Comparison of ENCODE assay signal across 8 mouse cellular contexts in genomic region chr8:72295679-72296078, GRCm38 (mm10). TPM values are rescaled to one million over a fixed set of nuclear protein-coding genes. Genes with fewer than 3 reads are reported as not detected.
A peak's percentile ranks its signal among the peaks of the same experiment; 100 is the strongest.
DNase-seq lines count a peak whose midpoint lies in the region; ATAC-seq lines count a peak whose summit lies in the region.

No protein-coding gene starts in this region.

- H3K27ac ChIP-seq in embryonic facial prominence, embryonic 12.5 days = peak overlapping the region; percentile 63; the same call in 1 of the 2 replicates
- peak overlapping the region; percentile 93 for H3K27ac ChIP-seq in heart, embryonic 11.5 days (ENCODE audit: low read depth, low read length)
- H3K27ac ChIP-seq in liver, embryonic 12.5 days = peak overlapping the region; percentile 72
- no peak overlapping the region for H3K27ac ChIP-seq in neural tube, embryonic 14.5 days (ENCODE audit: low read depth, low read length)

- ATAC-seq in embryonic facial prominence, embryonic 12.5 days (ENCODE audit: insufficient number of reproducible peaks, insufficient read depth, low FRiP score, low TSS enrichment) = no peak; the same call in 1 of the 2 replicates
- peak; percentile 86 for ATAC-seq in heart, embryonic 11.5 days (replicated peaks; ENCODE audit: insufficient number of reproducible peaks, low FRiP score, low TSS enrichment)
- peak; percentile 62 for ATAC-seq in liver, embryonic 12.5 days
- ATAC-seq in neural tube, embryonic 14.5 days (ENCODE audit: low read depth) = peak; percentile 58; the same call in 1 of the 2 replicates

- DNase-seq in 416B (ENCODE audit: low read depth) = peak; percentile 90
- peak; percentile 80 to 90 for DNase-seq in adrenal gland, adult (ENCODE audit: inconsistent age in 2 of 2, low spot score in 1 of 2)
- peak; percentile 83 to 93 for DNase-seq in kidney, postnatal 25 days
- DNase-seq in thymus, postnatal 4 days = peak; percentile 60

- H3K36me3 ChIP-seq in embryonic facial prominence, embryonic 12.5 days = no peaks in the 10 kb centered on the region
- no peaks in the 10 kb centered on the region for H3K36me3 ChIP-seq in heart, embryonic 11.5 days (ENCODE audit: control insufficient read depth, insufficient read depth, low read length)
- no peaks in the 10 kb centered on the region for H3K36me3 ChIP-seq in liver, embryonic 12.5 days
- no peaks in the 10 kb centered on the region for H3K36me3 ChIP-seq in neural tube, embryonic 14.5 days (ENCODE audit: control insufficient read depth, insufficient read depth, low read length)

- WGBS in embryonic facial prominence, embryonic 12.5 days = 50% methylated on average over 8 of the region's 8 CpGs
- 19% methylated on average over 8 of the region's 8 CpGs for WGBS in heart, embryonic 11.5 days (ENCODE audit: insufficient replicate concordance)
- WGBS in liver, embryonic 12.5 days (ENCODE audit: insufficient replicate concordance) = 22% methylated on average over 8 of the region's 8 CpGs
- WGBS in neural tube, embryonic 14.5 days = 55% methylated on average over 8 of the region's 8 CpGs

- no peak overlapping the region for H3K9ac ChIP-seq in embryonic facial prominence, embryonic 12.5 days
- peak overlapping the region; percentile 50 for H3K9ac ChIP-seq in heart, embryonic 11.5 days (ENCODE audit: low read depth, low read length)
- H3K9ac ChIP-seq in liver, embryonic 12.5 days = no peak overlapping the region
- no peak overlapping the region for H3K9ac ChIP-seq in neural tube, embryonic 14.5 days (replicated peaks; ENCODE audit: low read depth, low read length)

- no peak overlapping the region for H3K4me3 ChIP-seq in embryonic facial prominence, embryonic 12.5 days
- no peak overlapping the region for H3K4me3 ChIP-seq in heart, embryonic 11.5 days (ENCODE audit: low read depth, low read length)
- H3K4me3 ChIP-seq in liver, embryonic 12.5 days = no peak overlapping the region
- H3K4me3 ChIP-seq in neural tube, embryonic 14.5 days (ENCODE audit: low read depth, low read length) = no peak overlapping the region

- H3K27me3 ChIP-seq in embryonic facial prominence, embryonic 12.5 days = no peaks in the 10 kb centered on the region
- H3K27me3 ChIP-seq in heart, embryonic 11.5 days (ENCODE audit: control insufficient read depth, insufficient read depth, low read length) = no peaks in the 10 kb centered on the region
- no peaks in the 10 kb centered on the region for H3K27me3 ChIP-seq in liver, embryonic 12.5 days (replicated peaks)
- H3K27me3 ChIP-seq in neural tube, embryonic 14.5 days (ENCODE audit: control insufficient read depth, insufficient read depth, low read length) = no peaks in the 10 kb centered on the region

- H3K9me3 ChIP-seq in embryonic facial prominence, embryonic 12.5 days = no peaks in the 10 kb centered on the region
- no peaks in the 10 kb centered on the region for H3K9me3 ChIP-seq in heart, embryonic 11.5 days (replicated peaks; ENCODE audit: control insufficient read depth, low read length)
- H3K9me3 ChIP-seq in liver, embryonic 12.5 days (replicated peaks) = no peaks in the 10 kb centered on the region
- H3K9me3 ChIP-seq in neural tube, embryonic 14.5 days (ENCODE audit: control insufficient read depth, low read length) = no peaks in the 10 kb centered on the region

- H3K4me1 ChIP-seq in embryonic facial prominence, embryonic 12.5 days = no peaks in the 10 kb centered on the region
- H3K4me1 ChIP-seq in heart, embryonic 11.5 days (ENCODE audit: control insufficient read depth, insufficient read depth, low read length) = peaks cover 15% of the 10 kb centered on the region; the same call in 1 of the 2 replicates
- peaks cover 19% of the 10 kb centered on the region for H3K4me1 ChIP-seq in liver, embryonic 12.5 days
- no peaks in the 10 kb centered on the region for H3K4me1 ChIP-seq in neural tube, embryonic 14.5 days (ENCODE audit: control insufficient read depth, insufficient read depth, low read length)

- H3K4me2 ChIP-seq in embryonic facial prominence, embryonic 12.5 days (replicated peaks) = no peak overlapping the region
- peak overlapping the region; percentile 14; the same call in 1 of the 2 replicates for H3K4me2 ChIP-seq in heart, embryonic 11.5 days
- 0 out of 2 replicates have a peak overlapping the region, but pooled peaks have one; percentile 15 for H3K4me2 ChIP-seq in liver, embryonic 12.5 days
- no peak overlapping the region for H3K4me2 ChIP-seq in neural tube, embryonic 14.5 days (ENCODE audit: low read depth, low read length)

RNA-seq across cellular contexts. Expression of gene Gm10282, which starts 9.4 kb away (rescaled TPM):
- polyA plus RNA-seq in embryonic facial prominence, embryonic 12.5 days (2016; fragmentation: Nextera tagmentation; extraction: Ambion mirVana) = 24.1 and 29.1 TPM in 2 replicates
- 22.5 and 25.2 TPM in 2 replicates for polyA plus RNA-seq in heart, embryonic 11.5 days (2014; fragmentation: Nextera tagmentation; extraction: Ambion mirVana)
- 10.1 and 10.3 TPM in 2 replicates for polyA plus RNA-seq in liver, embryonic 12.5 days (2016; fragmentation: Nextera tagmentation; extraction: Ambion mirVana)
- 12.3 and 13.8 TPM in 2 replicates for polyA plus RNA-seq in neural tube, embryonic 14.5 days (2014; fragmentation: Nextera tagmentation; extraction: Ambion mirVana)

RNA-seq across cellular contexts. Expression of gene Klf2, which starts 23.2 kb away (rescaled TPM):
- polyA plus RNA-seq in embryonic facial prominence, embryonic 12.5 days (2016; fragmentation: Nextera tagmentation; extraction: Ambion mirVana) = 7.0 and 9.3 TPM in 2 replicates
- 16.7 and 17.7 TPM in 2 replicates for polyA plus RNA-seq in heart, embryonic 11.5 days (2014; fragmentation: Nextera tagmentation; extraction: Ambion mirVana)
- polyA plus RNA-seq in liver, embryonic 12.5 days (2016; fragmentation: Nextera tagmentation; extraction: Ambion mirVana) = 5.7 and 6.0 TPM in 2 replicates
- 4.3 and 6.7 TPM in 2 replicates for polyA plus RNA-seq in neural tube, embryonic 14.5 days (2014; fragmentation: Nextera tagmentation; extraction: Ambion mirVana)

RNA-seq across cellular contexts. Expression of gene Ap1m1, which starts 55.9 kb away (rescaled TPM):
- 135 TPM in 2 replicates for polyA plus RNA-seq in embryonic facial prominence, embryonic 12.5 days (2016; fragmentation: Nextera tagmentation; extraction: Ambion mirVana)
- polyA plus RNA-seq in heart, embryonic 11.5 days (2014; fragmentation: Nextera tagmentation; extraction: Ambion mirVana) = 110 and 112 TPM in 2 replicates
- polyA plus RNA-seq in liver, embryonic 12.5 days (2016; fragmentation: Nextera tagmentation; extraction: Ambion mirVana) = 80.9 and 85.0 TPM in 2 replicates
- polyA plus RNA-seq in neural tube, embryonic 14.5 days (2014; fragmentation: Nextera tagmentation; extraction: Ambion mirVana) = 220 and 235 TPM in 2 replicates

Comparison
In these comparisons a context has a peak if more than half of its experiments do, and no peak if none do; other contexts are left out.
1. H3K4me2 ChIP-seq: peak in heart, embryonic 11.5 days (single experiment) and liver, embryonic 12.5 days (single experiment); none in embryonic facial prominence, embryonic 12.5 days (single experiment) and neural tube, embryonic 14.5 days (single experiment).
2. Peak in every context shown above with its lines, with median percentiles within 50 percentile points of each other: DNase-seq.